Mouse (Mus musculus): Measurements from ENCODE around the gene Trim7. TPM values are rescaled to one million over a fixed set of nuclear protein-coding genes. Genes with fewer than 3 reads are reported as not detected.

Trim7 gene
- total RNA-seq, 2 experiments from 2014 or later, result 25.9 to 51.8 TPM

GRCm38 (mm10) chr11:48846881-48847280, 20.9 kb downstream of the Trim7 start:
- Histone ChIP-seq H3K27ac (no peak overlapping the region), H3K4me3 (no peak overlapping the region)
- no peak for TF ChIP-seq CTCF (IDR thresholded peaks at IDR 0.05)
- DNase-seq, result no peak
- intact Hi-C loops (cut with DNase I), result no loop called here

GRCm38 (mm10) chr11:48850240-48850639, 24.3 kb downstream of the Trim7 start:
- no peak for TF ChIP-seq CTCF (IDR thresholded peaks at IDR 0.05)
- Histone ChIP-seq H3K4me3 (no peak overlapping the region), H3K27ac (peak overlapping the region; percentile 43)
- intact Hi-C loops (cut with DNase I), result no loop called here
- DNase-seq, result no peak

GRCm38 (mm10) chr11:48851270-48851995, 25.5 kb downstream of the Trim7 start:
- no peak overlapping the region for H3K4me3 ChIP-seq
- TF ChIP-seq CTCF (IDR thresholded peaks at IDR 0.05), result peak; percentile 33; the same call in 1 of the 2 replicates
- intact Hi-C loops (cut with DNase I), result no loop called here
- no peak for DNase-seq
- peak overlapping the region; percentile 88 for H3K27ac ChIP-seq

GRCm38 (mm10) chr11:48852190-48852589, 26.2 kb downstream of the Trim7 start:
- no peak for DNase-seq
- TF ChIP-seq CTCF (IDR thresholded peaks at IDR 0.05), result no peak
- intact Hi-C loops (cut with DNase I), result loop anchor here (2.0 kb wide), 1 partner anchor 13 kb away; no protein-coding TSS in a partner anchor
- peak overlapping the region; percentile 88 for H3K27ac ChIP-seq
- H3K4me3 ChIP-seq, result peak overlapping the region; percentile 80

GRCm38 (mm10) chr11:48852624-48853473, 26.9 kb downstream of the Trim7 start:
- intact Hi-C loops (cut with DNase I), result loop anchor here (1.0 to 2.0 kb wide), 2 partner anchors 14 to 35 kb away; no protein-coding TSS in a partner anchor
- Histone ChIP-seq H3K4me3 (peak overlapping the region; percentile 80), H3K27ac (peak overlapping the region; percentile 88)
- no peak for TF ChIP-seq CTCF (IDR thresholded peaks at IDR 0.05)
- no peak for DNase-seq

GRCm38 (mm10) chr11:48853474-48854180, 27.7 kb downstream of the Trim7 start:
- intact Hi-C loops (cut with DNase I), result loop anchor here (1.0 to 2.0 kb wide), 2 partner anchors 15 to 35 kb away; no protein-coding TSS in a partner anchor
- Histone ChIP-seq H3K4me3 (peak overlapping the region; percentile 80), H3K27ac (peak overlapping the region; percentile 88)
- TF ChIP-seq CTCF (IDR thresholded peaks at IDR 0.05), result peak; percentile 45; the same call in 1 of the 2 replicates
- peak; percentile 87 for DNase-seq

GRCm38 (mm10) chr11:48859014-48859413, 33.1 kb downstream of the Trim7 start:
- intact Hi-C loops (cut with DNase I), result loop anchor here (1.0 kb wide), 1 partner anchor 70 kb away; no protein-coding TSS in a partner anchor
- peak overlapping the region; percentile 80 for H3K4me3 ChIP-seq
- DNase-seq, result peak; percentile 43
- peak; percentile 90 for TF ChIP-seq CTCF (IDR thresholded peaks at IDR 0.05)
- H3K27ac ChIP-seq, result no peak overlapping the region

GRCm38 (mm10) chr11:48862784-48863319, 36.9 kb downstream of the Trim7 start:
- H3K27ac ChIP-seq, result no peak overlapping the region
- TF ChIP-seq CTCF (IDR thresholded peaks at IDR 0.05), result no peak
- intact Hi-C loops (cut with DNase I), result no loop called here

GRCm38 (mm10) chr11:48863808-48864207, 37.9 kb downstream of the Trim7 start:
- intact Hi-C loops (cut with DNase I), result no loop called here
- H3K27ac ChIP-seq, result no peak overlapping the region
- TF ChIP-seq CTCF (IDR thresholded peaks at IDR 0.05), result no peak
- no peak for DNase-seq
- H3K4me3 ChIP-seq, result no peak overlapping the region

More at GRCm38 (mm10) chr11:48862784-48863319, 36.9 kb downstream of the Trim7 start:
- no peak for DNase-seq
- no peak overlapping the region for H3K4me3 ChIP-seq

- no peak overlapping the region for H3K27ac ChIP-seq
Measured at GRCm38 (mm10) chr11:48866481-48866880, 40.5 kb downstream of the Trim7 start.

GRCm38 (mm10) chr11:48869380-48870110, 43.6 kb downstream of the Trim7 start:
- TF ChIP-seq CTCF (IDR thresholded peaks at IDR 0.05), result no peak
- Histone ChIP-seq H3K27ac (peak overlapping the region; percentile 93), H3K4me3 (peak overlapping the region; percentile 85)
- intact Hi-C loops (cut with DNase I), result loop anchor here (5.0 kb wide), 1 partner anchor 383 kb away; no protein-coding TSS in a partner anchor
- no peak for DNase-seq

More at GRCm38 (mm10) chr11:48866481-48866880, 40.5 kb downstream of the Trim7 start:
- no peak overlapping the region for H3K4me3 ChIP-seq
- DNase-seq, result no peak
- intact Hi-C loops (cut with DNase I), result no loop called here
- no peak for TF ChIP-seq CTCF (IDR thresholded peaks at IDR 0.05)

Measured in gastrocnemius, adult 2 months (tissue).